Mouse (Mus musculus): ENCODE results near the gene Rin3. TPM values are rescaled to one million over a fixed set of nuclear protein-coding genes. Genes with fewer than 3 reads are reported as not detected.
A peak's percentile ranks its signal among the peaks of the same experiment; 100 is the strongest.

Gene Rin3
- 1 to 10 TPM; 3.8 to 5.9 TPM for total RNA-seq (2021)
- long read RNA-seq, experiment 1, partial matches to known transcripts = 1 of 3 reads
- long read RNA-seq, experiment 1, other reads (novel, unspliced or antisense) = 0 of 3 reads
- long read RNA-seq, experiment 2, partial matches to known transcripts = 3 of 4 reads
- long read RNA-seq, experiment 2, other reads (novel, unspliced or antisense) = 0 of 4 reads

- TF ChIP-seq CTCF (IDR thresholded peaks at IDR 0.05) = peak; percentile 20
- DNase-seq (ENCODE audit: extremely low spot score in 1 of 2, low spot score in 2 of 2) = peak in 1 of 2 experiments; percentile 20
- Histone ChIP-seq H3K27ac (peak within 1 kb of the TSS; percentile 75), H3K4me3 (peak within 1 kb of the TSS; percentile 56)
- intact Hi-C loops (cut with DNase I) = no loop called here
Measured at GRCm38 (mm10) chr12:102282763-102283482, at the start of gene Rin3. Gene Rin3, plus strand, starts transcription at chr12:102283048.

GRCm38 (mm10) chr12:102235551-102235950 lies 47.3 kb upstream of the Rin3 start:
- Histone ChIP-seq H3K27ac (no peak overlapping the region), H3K4me3 (no peak overlapping the region)
- DNase-seq (ENCODE audit: extremely low spot score in 1 of 2, low spot score in 2 of 2) = no peak
- intact Hi-C loops (cut with DNase I) = no loop called here
- TF ChIP-seq CTCF (IDR thresholded peaks at IDR 0.05) = no peak

- intact Hi-C loops (cut with DNase I) = no loop called here
- Histone ChIP-seq H3K27ac (no peak overlapping the region), H3K4me3 (no peak overlapping the region)
- DNase-seq (ENCODE audit: extremely low spot score in 1 of 2, low spot score in 2 of 2) = no peak
- no peak for TF ChIP-seq CTCF (IDR thresholded peaks at IDR 0.05)
Measured at GRCm38 (mm10) chr12:102236317-102236716, 46.5 kb upstream of the Rin3 start.

- TF ChIP-seq CTCF (IDR thresholded peaks at IDR 0.05) = no peak
- H3K27ac ChIP-seq = peak overlapping the region; percentile 19; the same call in 1 of the 2 replicates
- H3K4me3 ChIP-seq = no peak overlapping the region
- DNase-seq (ENCODE audit: extremely low spot score in 1 of 2, low spot score in 2 of 2) = no peak
- intact Hi-C loops (cut with DNase I) = no loop called here
Measured at GRCm38 (mm10) chr12:102242076-102242722, 40.6 kb upstream of the Rin3 start.

GRCm38 (mm10) chr12:102243915-102244314 lies 38.9 kb upstream of the Rin3 start:
- TF ChIP-seq CTCF (IDR thresholded peaks at IDR 0.05) = no peak

GRCm38 (mm10) chr12:102246226-102246625 lies 36.6 kb upstream of the Rin3 start:
- no peak for DNase-seq (ENCODE audit: extremely low spot score in 1 of 2, low spot score in 2 of 2)
- no peak overlapping the region for H3K27ac ChIP-seq
- TF ChIP-seq CTCF (IDR thresholded peaks at IDR 0.05) = no peak
- intact Hi-C loops (cut with DNase I) = no loop called here
- H3K4me3 ChIP-seq = no peak overlapping the region

More at GRCm38 (mm10) chr12:102243915-102244314, 38.9 kb upstream of the Rin3 start:
- intact Hi-C loops (cut with DNase I) = no loop called here
- Histone ChIP-seq H3K27ac (no peak overlapping the region), H3K4me3 (no peak overlapping the region)
- DNase-seq (ENCODE audit: extremely low spot score in 1 of 2, low spot score in 2 of 2) = no peak

GRCm38 (mm10) chr12:102248104-102248503 lies 34.7 kb upstream of the Rin3 start:
- DNase-seq (ENCODE audit: extremely low spot score in 1 of 2, low spot score in 2 of 2) = peak in 1 of 2 experiments; percentile 43
- no peak for TF ChIP-seq CTCF (IDR thresholded peaks at IDR 0.05)
- intact Hi-C loops (cut with DNase I) = no loop called here
- H3K4me3 ChIP-seq = no peak overlapping the region
- H3K27ac ChIP-seq = peak overlapping the region; percentile 57; the same call in 1 of the 2 replicates

- TF ChIP-seq CTCF (IDR thresholded peaks at IDR 0.05) = no peak
Measured at GRCm38 (mm10) chr12:102250316-102250715, 32.5 kb upstream of the Rin3 start.

GRCm38 (mm10) chr12:102251070-102251469 lies 31.8 kb upstream of the Rin3 start:
- peak overlapping the region; percentile 66 for H3K27ac ChIP-seq
- no peak overlapping the region for H3K4me3 ChIP-seq
- intact Hi-C loops (cut with DNase I) = loop anchor here (5.0 kb wide), 2 partner anchors 56 to 136 kb away; no protein-coding TSS in a partner anchor
- no peak for TF ChIP-seq CTCF (IDR thresholded peaks at IDR 0.05)
- no peak for DNase-seq (ENCODE audit: extremely low spot score in 1 of 2, low spot score in 2 of 2)

More at GRCm38 (mm10) chr12:102250316-102250715, 32.5 kb upstream of the Rin3 start:
- no peak for DNase-seq (ENCODE audit: extremely low spot score in 1 of 2, low spot score in 2 of 2)
- intact Hi-C loops (cut with DNase I) = loop anchor here (5.0 kb wide), 2 partner anchors 57 to 137 kb away; no protein-coding TSS in a partner anchor
- Histone ChIP-seq H3K4me3 (no peak overlapping the region), H3K27ac (peak overlapping the region; percentile 82)

GRCm38 (mm10) chr12:102251985-102252384 lies 30.9 kb upstream of the Rin3 start:
- intact Hi-C loops (cut with DNase I) = loop anchor here (2.0 to 5.0 kb wide), 3 partner anchors 55 to 135 kb away; no protein-coding TSS in a partner anchor
- no peak for DNase-seq (ENCODE audit: extremely low spot score in 1 of 2, low spot score in 2 of 2)
- no peak overlapping the region for H3K4me3 ChIP-seq
- H3K27ac ChIP-seq = no peak overlapping the region; the same call in 1 of the 2 replicates
- no peak; the same call in 1 of the 2 replicates for TF ChIP-seq CTCF (IDR thresholded peaks at IDR 0.05)

GRCm38 (mm10) chr12:102252525-102252924 lies 30.3 kb upstream of the Rin3 start:
- TF ChIP-seq CTCF (IDR thresholded peaks at IDR 0.05) = no peak
- intact Hi-C loops (cut with DNase I) = loop anchor here (2.0 to 5.0 kb wide), 3 partner anchors 55 to 135 kb away; no protein-coding TSS in a partner anchor
- no peak for DNase-seq (ENCODE audit: extremely low spot score in 1 of 2, low spot score in 2 of 2)
- Histone ChIP-seq H3K4me3 (no peak overlapping the region), H3K27ac (no peak overlapping the region)

GRCm38 (mm10) chr12:102255012-102255411 lies 27.8 kb upstream of the Rin3 start:
- Histone ChIP-seq H3K4me3 (no peak overlapping the region), H3K27ac (no peak overlapping the region)
- DNase-seq (ENCODE audit: extremely low spot score in 1 of 2, low spot score in 2 of 2) = no peak
- TF ChIP-seq CTCF (IDR thresholded peaks at IDR 0.05) = peak; percentile 15; the same call in 1 of the 2 replicates
- intact Hi-C loops (cut with DNase I) = no loop called here

All from left cerebral cortex, adult 2 months (tissue).